Mouse (Mus musculus): ENCODE data around the gene Srrm4.
"Not testable (repeated sequence)": the region's sequence is repeated elsewhere in the genome, so short reads cannot be mapped to it uniquely, and the experiment has no call there.

The Srrm4 gene

DNA sequence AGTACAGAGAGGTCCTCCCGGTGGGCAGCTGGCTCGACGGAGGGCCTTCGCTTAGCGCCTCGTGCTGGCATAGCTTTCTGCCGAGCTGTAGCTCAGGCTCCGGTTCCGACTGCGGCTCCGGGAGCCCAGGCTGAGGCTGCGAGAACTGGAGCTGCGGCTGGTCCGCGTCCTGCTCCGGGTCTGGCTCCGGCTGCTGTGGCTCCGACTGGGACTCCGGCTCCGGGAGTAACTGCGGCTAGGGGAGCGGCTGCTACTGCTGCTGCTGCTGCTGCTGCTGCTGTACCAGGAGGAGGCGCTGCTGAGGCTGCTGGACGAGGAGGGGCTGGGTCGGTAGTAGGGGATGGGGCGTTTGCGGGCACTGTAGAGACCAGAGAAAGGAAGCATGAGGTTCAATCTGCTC lies 147.1 kb downstream of the Srrm4 start:
- no peak for DNase-seq (ENCODE audit: extremely low read depth, low read depth, low spot score)

- no peak for DNase-seq (ENCODE audit: extremely low read depth, low read depth, low spot score)
These were observed 148.1 kb downstream of the Srrm4 start for GRCm38 (mm10) chr5:116443459-116443940.

- DNase-seq (ENCODE audit: extremely low read depth, low read depth, low spot score): no peak
These were observed 148.7 kb downstream of the Srrm4 start for GRCm38 (mm10) chr5:116442697-116443458.

- no peak for DNase-seq (ENCODE audit: extremely low read depth, low read depth, low spot score)
These were observed 151.4 kb downstream of the Srrm4 start for GRCm38 (mm10) chr5:116440251-116440650.

DNA sequence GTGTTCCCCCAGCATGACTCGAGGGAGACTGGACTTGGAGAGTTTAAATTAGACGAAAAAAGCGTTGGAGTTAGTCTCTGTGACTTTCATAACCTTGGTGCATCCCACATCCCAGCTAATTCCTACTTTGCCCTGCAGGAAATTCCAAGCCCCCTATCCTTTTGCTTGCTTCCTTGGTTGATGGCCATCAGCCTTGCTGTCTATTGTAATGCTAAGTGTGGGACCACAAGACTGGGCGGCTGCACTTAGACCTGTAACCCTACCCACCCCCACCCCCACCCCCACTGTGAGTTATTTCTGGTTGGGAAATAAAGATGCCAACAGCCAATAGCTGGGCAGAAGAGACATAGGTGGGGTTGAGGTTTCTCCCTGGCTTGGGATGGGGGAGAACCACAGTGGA lies 153.3 kb downstream of the Srrm4 start:
- no peak for DNase-seq (ENCODE audit: extremely low read depth, low read depth, low spot score)

- DNase-seq (ENCODE audit: extremely low read depth, low read depth, low spot score): no peak
These were observed 155.5 kb downstream of the Srrm4 start for GRCm38 (mm10) chr5:116436117-116436516.

DNA sequence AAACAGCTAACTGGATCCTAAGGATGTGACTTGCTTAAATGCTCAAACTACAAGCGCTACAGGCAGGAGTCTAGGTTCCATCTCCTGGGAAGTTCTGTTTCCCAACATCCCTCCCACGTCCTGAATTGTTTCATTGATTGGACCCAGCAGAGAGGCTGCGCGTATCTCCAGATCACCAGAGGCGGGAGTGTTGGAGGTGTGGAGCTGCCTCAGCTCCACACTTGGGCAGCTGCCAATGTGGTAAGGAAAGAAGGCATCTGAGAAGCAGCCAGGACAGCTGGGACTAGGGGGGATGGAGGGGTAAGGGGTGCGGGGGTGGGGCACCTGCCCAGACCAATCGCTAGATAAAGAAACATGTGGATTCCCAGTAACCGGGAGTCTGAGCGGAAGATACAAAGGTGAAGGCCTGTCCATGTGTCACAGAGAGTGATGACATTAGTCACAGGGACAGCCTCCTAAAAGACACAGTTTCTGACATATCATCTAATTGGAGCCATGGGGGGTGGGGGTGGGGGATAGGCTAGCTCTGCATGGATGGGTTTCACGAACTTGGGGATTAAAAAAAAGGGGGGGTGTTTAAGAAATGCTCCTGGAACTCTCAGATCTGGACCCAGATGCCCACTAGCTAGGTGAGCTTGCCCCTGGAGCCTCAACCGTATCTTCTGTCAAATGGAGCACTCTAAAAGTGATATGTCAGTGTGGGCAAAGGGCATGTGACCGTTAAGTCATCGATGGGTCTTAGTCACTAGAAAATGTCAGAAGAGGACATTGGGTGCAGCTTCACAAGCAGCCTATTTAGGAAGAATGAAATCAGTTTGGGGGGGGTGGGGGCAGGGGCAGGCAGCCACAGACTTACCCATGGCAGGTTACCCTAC lies 156.4 kb downstream of the Srrm4 start:
- no peak for DNase-seq (ENCODE audit: extremely low read depth, low read depth, low spot score)

DNA sequence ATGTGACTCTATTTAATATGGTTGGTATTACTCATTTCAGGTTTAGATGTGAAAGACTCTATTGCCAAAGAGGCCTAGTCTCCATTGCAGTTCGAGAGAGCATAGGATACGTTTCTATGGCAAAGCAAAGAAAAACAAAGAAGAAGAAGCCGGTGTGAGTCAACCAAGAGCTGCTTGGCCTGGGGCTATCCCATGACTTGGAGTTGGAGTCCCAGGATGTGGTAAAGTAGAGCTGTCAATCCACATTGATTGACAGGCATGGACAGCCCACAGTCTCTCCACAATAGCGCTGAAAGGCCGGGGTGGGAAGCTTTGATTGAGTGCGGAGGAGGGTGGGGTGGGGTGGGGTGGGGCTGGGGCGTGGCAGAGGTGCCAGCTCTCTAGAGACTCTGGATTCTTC lies 158.7 kb downstream of the Srrm4 start:
- DNase-seq (ENCODE audit: extremely low read depth, low read depth, low spot score): no peak

DNA sequence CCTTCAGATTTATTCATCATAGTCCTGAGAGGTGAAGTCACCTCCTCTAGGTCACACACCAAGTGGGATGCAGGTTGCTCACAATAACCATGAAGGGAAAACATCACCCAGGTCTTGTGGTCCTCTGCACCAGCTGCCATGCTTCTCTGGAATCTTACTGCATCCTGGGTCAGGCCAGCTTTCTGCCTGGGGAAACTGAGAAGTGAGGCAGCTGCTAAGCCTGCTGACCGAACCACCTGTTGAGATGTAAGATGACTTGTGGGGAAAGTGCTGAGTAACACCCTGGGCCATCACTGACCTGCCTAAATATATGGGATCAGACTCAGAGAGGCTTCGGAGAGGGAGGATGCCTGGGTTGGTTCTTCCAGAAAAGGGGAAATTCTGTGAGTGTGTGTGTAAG lies 164.9 kb downstream of the Srrm4 start:
- DNase-seq (ENCODE audit: extremely low read depth, low read depth, low spot score): no peak

- DNase-seq (ENCODE audit: extremely low read depth, low read depth, low spot score): not testable (repeated sequence)
These were observed 165.9 kb downstream of the Srrm4 start for GRCm38 (mm10) chr5:116425709-116426108.

GRCm38 (mm10) chr5:116425273-116425672 lies 166.3 kb downstream of the Srrm4 start:
- DNase-seq (ENCODE audit: extremely low read depth, low read depth, low spot score): no peak

DNA sequence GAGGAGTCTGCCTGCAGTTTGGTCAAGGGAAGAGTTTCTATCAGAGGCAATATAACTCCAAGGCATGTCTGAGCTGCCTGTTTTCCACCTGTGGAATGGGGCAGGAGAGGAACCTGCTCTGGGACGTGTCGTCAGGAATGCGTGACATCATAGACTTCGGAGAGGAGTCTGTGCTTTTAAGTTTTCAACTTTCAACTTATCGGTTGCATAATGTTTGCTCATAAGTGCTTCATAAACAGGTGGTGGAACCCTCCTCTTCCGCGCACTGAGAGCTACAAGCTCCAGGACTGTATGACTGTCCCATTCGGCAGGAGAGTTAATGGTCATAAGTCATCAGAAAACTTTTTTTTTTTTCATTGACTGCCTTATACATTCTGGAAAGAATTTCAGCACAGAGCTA lies 167.9 kb downstream of the Srrm4 start:
- DNase-seq (ENCODE audit: extremely low read depth, low read depth, low spot score): no peak

DNA sequence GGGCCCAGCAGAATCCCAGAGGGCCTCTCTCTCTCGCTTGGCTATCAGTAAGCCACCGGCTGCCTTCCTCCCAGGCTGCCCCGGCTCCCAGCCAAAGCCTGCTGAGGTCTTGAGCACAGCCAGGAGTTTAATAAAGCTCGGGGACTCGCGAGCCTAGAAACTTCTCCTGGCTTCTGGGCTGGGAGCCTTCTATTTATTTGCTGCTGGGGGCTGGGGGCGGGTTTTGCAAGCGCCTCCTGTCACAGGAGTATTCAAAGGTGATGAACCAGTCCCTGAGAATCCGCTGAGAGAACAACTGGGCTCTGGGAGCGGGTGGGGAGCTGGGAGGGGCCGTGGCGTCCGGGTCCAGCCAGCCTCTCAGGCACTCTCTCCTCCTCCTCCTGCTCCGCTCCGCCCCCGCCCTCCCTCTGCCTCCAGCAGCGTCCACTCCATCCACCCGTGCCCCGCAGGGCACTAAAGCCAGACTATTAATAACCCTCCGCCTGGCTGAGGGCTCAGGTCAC lies 168.9 kb downstream of the Srrm4 start, which contains the start of gene Hspb8:
TSS of gene Hspb8 (minus strand) at position 166 of the 503 bp plus-strand sequence.
- DNase-seq (ENCODE audit: extremely low read depth, low read depth, low spot score): no peak

DNA sequence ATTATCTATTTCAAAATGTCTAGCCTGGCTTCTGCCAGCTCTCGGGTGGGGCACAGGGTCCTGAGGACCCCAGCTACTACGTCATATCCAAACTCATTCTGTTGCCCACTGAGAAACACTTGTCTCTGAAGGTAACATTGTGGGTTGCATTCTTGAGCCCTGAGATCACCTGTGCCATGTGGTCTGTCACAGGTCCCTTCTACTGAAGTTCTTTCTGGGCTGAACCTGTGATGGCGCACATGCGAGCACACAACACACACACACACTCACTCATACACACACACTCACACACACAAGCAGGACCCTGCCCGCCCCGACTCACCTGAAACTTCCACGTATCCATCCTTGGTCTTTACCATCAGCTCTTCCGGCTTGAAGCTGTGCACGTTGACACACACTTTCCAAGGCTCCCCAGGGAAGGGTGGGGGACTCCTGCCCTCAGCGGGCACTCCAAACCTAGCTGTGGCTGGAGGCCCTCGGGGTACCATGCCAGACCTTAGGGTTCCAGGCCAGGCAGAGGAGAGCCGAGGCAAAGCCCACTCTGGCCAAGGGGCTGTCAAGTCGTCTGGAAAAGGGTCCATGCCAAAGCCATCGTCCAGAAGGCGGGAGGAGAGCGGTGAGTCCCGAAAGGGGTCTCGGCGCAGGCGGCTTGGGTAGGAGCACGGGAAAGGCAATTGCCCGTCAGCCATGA lies 169.7 kb downstream of the Srrm4 start:
- DNase-seq (ENCODE audit: extremely low read depth, low read depth, low spot score): no peak

DNA sequence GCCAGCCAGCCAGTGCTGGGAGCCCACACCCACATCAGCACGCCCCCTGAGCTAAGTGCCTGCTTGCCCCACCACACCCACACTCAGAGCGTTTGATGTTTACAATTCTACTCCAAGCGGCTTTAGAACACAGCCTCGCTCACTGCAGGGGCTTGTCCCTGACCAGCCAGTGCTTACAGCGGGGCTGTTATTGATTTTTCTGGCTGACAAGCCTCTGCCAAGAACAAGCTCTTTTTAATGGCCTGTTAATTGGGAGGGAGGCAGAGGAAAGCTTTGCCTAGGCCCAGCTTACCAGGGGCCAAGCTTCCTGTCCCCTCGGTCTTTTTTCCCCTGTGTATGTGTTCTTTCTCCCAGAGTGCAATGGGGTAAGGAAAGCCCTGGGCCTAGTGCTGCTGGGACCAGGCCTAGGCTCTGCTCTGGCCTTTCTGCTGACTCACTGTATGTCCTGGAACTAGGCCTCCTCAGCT lies 170.8 kb downstream of the Srrm4 start:
- DNase-seq (ENCODE audit: extremely low read depth, low read depth, low spot score): no peak

GRCm38 (mm10) chr5:116420213-116420612 lies 171.4 kb downstream of the Srrm4 start:
- no peak for DNase-seq (ENCODE audit: extremely low read depth, low read depth, low spot score)

- no peak for DNase-seq (ENCODE audit: extremely low read depth, low read depth, low spot score)
These were observed 172.1 kb downstream of the Srrm4 start for GRCm38 (mm10) chr5:116419322-116420045.

DNA sequence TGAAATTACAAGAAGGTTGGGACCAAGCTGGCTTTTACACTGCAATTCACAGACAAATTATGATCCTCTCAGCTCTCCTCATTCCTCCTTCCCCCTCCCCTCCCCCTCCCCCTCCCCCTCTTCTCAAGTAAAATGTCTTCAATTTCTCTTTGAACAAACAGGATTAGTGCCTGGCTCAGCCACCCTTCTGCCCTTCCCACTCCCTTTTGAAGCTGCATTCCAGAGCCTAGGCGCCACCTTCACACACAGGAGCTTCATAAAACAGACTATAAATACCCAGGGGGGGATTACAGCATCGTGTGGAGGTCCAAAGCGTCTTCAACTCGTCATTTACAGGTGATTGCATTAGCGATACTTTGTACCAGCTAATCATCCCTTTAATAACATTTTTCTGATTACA lies 175.4 kb downstream of the Srrm4 start:
- no peak for DNase-seq (ENCODE audit: extremely low read depth, low read depth, low spot score)

GRCm38 (mm10) chr5:116409689-116410590 lies 181.7 kb downstream of the Srrm4 start:
- DNase-seq (ENCODE audit: extremely low read depth, low read depth, low spot score): no peak

All from fat pad, adult 2 months (tissue).